Mouse (Mus musculus) CD8-positive naive resting alpha-beta T cell, adult 2 months (primary cell): ENCODE results near the gene Olfr1508.
"Not testable (repeated sequence)": the region's sequence is repeated elsewhere in the genome, so short reads cannot be mapped to it uniquely, and the experiment has no call there.

Experiments used
- DNase-seq, 2 experiments: peaks; one replicate each; pipeline ENCODE4 v3.0.0; 2022; ENCODE audit warnings: low read depth in 2 of 2, low spot score in 2 of 2

The Olfr1508 gene

DNA sequence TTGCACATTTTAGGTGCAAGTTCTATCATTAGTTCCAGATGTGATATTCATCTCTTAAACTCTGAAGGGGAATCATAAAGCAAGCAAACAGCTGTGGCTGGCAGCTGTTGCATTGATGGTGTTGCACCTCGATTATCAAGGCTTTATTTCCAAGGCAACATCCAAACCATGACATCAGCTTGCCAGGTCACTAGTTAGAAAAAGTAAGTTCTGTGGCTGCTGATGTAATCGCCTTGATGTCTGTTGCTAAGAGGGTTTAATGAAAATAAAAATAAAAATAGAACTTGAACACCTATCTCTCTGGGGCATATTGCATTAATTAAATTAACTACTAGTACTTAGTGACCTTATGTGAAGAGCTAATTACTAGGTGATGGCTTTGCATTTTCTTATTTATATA, at the start of gene Olfr1508:
TSS of gene Olfr1508 (minus strand) at position 101 of the 400 bp plus-strand sequence.
- no peak for DNase-seq

DNA sequence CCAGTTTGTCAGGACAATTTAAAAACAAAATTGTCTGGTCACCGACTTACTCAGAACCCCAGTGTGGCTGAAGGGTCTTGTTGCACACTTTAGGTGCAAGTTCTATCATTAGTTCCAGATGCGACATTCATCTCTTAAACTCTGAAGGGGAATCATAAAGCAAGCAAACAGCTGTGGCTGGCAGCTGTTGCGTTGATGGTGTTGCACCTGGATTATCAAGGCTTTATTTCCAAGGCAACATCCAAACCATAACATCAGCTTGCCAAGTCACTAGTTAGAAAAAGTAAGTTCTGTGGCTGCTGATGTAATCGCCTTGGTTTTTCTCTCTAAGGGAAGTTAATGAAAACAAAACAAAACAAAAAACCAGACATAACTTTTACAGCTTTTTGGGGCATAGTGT, 28.2 kb upstream of the Olfr1508 start, which contains the start of gene Olfr1507:
TSS of gene Olfr1507 (minus strand) at position 234 of the 400 bp plus-strand sequence.
- DNase-seq: no peak

DNA sequence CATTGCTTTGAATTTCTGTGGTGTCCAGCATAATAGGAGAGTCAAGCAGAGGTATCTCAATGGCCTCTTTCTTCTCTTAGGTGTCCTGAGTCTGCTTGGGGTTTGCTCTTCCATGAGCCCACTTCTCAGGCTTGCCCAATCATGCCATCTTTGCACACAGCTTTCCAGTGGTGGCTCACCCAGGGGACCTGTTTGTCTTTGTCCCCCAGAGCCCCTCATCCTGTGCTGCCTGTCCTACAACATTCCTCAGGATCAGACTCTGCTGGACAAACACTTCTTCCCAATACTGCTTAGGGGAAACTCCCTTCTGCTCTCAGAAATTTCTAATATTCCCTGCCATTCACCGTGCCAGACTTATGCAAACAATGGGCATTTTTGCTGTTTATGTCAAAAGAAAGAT, 1.6 kb downstream of the Olfr1508 start:
- no peak for DNase-seq

DNA sequence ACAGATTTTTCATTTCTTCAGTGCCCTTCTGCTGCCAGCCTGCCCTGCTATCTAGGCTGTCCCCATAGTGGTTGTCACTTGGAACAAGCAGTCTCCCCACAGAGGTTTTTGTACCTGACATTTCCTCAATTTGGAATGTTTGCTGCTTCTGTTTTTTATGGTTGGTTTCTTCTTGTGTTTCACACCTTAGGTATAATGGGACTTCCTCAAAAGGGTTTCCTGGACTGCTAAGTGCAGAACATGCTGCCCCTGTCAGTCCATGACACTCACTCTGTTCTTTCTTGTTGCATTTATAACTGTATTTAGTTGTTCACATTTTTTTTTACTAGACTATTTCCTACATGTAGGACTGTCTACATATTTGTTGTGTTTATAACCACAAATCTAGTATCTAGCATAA, 5.4 kb downstream of the Olfr1508 start:
- no peak for DNase-seq

DNA sequence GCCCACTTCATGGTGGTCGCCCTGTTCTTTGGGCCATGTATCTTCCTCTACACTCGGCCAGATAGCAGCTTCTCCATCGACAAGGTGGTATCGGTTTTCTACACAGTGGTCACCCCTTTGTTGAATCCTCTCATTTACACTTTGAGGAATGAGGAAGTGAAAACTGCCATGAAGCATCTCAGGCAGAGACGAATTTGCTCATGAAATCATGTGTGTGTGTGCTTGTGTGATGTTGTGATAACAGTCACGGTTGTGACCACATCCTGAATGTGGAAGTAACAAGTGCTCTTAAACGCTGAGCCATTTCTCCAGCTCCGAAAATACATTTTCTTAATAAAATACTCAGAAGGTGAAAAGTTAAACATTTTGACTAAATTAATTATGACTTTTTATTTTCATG, 16.2 kb downstream of the Olfr1508 start:
- peak in 1 of 2 experiments; percentile 9 for DNase-seq

DNA sequence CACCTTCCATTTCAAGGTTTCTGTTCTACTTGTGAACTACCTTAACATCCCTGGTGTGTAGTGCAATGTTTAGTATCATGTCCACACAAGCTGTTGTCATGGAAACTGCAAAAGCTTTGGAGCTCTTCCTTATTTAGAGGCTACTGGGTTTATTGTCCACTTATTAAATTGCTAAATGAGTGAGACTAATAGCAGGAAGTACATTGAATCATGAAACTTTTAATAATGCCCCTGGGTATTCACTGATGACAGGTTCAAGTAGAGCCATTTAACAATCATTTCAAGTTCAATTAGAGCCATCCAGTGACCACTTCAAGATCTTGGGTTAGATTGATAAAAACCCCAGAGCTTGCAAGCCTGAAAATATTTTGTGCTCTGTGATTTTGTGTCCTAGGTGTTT, 24.6 kb downstream of the Olfr1508 start, which contains the start of gene Olfr1509:
TSS of gene Olfr1509 (plus strand) at position 301 of the 400 bp plus-strand sequence.
- no peak for DNase-seq

DNA sequence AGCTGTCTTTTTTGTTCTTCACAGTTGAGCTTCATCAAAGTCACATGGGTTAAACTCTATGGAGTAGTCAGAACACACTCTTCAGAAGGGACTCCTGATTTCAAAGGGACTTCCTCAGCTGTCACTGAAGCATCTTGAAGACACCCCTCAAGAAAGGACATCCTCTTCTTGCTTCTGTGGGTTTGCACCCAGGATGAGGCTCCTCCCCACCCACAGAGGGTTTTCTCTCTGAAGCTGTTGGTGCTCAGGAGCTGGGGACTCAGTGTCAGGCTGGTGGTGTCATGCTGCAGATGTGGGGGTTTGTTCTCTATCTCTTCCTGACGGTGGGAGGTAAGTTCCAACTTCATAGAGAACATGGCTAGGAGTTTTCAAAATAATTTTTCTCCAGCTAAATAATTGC, 39.6 kb downstream of the Olfr1508 start:
- peak; percentile 30 to 38 for DNase-seq

DNA sequence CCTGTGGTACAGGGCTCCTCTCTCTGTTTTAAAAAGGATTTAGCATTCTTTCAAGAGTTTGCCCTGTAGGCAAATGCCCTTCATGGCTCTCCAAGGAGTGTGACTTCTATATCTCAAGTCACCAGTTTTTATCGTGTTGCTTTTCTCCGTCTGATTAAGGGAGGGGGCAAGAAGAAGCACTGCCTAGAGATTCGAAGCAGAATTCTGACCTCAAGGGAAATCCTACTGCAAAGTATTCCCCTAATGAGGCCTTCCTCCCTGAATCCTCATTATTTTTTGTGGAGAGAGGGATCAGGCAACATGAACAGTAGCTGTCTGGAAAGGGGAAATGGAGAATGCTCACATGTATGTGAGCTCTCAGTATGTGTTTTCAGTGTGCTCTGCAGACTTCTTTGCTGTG, 53.0 kb downstream of the Olfr1508 start, which contains the start of gene Olfr1510:
TSS of gene Olfr1510 (minus strand) at position 101 of the 400 bp plus-strand sequence.
- no peak for DNase-seq

DNA sequence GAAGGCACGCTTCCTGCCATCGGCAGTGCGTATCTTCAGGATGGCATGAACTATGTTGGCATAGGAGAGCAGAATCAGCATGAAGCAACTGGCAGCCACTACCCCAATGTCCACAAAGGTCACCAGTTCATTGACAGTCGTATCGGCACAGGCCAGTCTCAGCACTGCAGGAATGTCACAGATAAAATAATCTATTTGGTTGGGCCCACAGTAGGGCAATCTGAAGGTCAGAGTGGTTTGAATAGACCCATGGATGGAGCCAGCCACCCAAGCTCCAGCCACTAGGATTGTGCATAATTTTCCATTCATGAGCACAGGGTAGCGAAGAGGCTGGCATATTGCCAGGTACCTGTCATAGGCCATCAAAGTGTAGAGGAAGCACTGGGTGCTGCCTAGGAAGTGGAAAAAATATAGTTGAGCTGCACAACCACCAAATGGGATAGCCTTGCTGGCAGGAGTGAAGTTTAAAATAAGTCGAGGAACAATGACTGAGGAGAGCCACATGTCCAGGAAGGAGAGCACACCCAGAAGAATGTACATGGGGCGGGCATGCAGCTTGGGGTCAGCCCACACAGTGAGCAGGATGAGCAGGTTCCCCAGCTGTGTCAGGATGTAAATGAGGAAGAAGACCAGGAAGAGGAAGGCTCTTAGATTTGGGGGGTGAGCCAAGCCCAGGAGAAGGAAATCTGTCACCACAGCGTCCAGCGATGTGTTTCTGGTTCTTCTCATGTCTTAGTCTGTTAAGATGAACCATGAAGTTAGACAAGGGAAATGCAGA, 57.0 kb downstream of the Olfr1508 start:
- DNase-seq: not testable (repeated sequence)
